Mouse (Mus musculus): ENCODE data around the gene Tfip11. TPM values are rescaled to one million over a fixed set of nuclear protein-coding genes. Genes with fewer than 3 reads are reported as not detected.

Gene Tfip11
- total and polyA plus RNA-seq, 2 experiments, result 7.7 to 19.1 TPM

- DNase-seq (ENCODE audit: extremely low read depth, low read depth, low spot score), result no peak
- Histone ChIP-seq H3K27me3 (ENCODE audit: control insufficient read depth, insufficient read depth, low read length) (no peaks in the 10 kb centered on the region), H3K4me1 (ENCODE audit: control insufficient read depth, insufficient read depth, low read length) (no peaks in the 10 kb centered on the region), H3K9ac (ENCODE audit: low read depth, low read length) (no peak overlapping the region), H3K36me3 (ENCODE audit: control insufficient read depth, insufficient read depth, low read length) (peaks cover 2% of the 10 kb centered on the region; the same call in 1 of the 2 replicates), H3K79me2 (ENCODE audit: control insufficient read depth, insufficient read depth, low read length) (no peaks in the 10 kb centered on the region), H3K4me3 (ENCODE audit: insufficient read depth, low read depth, low read length) (no peak overlapping the region), H3K27ac (replicated peaks; ENCODE audit: insufficient read depth, low read depth, low read length) (no peak overlapping the region)
- no peak for TF ChIP-seq CTCF (IDR thresholded peaks at IDR 0.05; ENCODE audit: low read depth, low read length)
- TF ChIP-seq POLR2A (IDR thresholded peaks at IDR 0.05; ENCODE audit: extremely low read depth, insufficient read depth, low read length), result no peak
- 79% methylated on average over 11 of the region's 11 CpGs for WGBS
Observed at GRCm38 (mm10) chr5:112381154-112381553, 55.0 kb downstream of the Tfip11 start.

GRCm38 (mm10) chr5:112382042-112382441, 55.9 kb downstream of the Tfip11 start:
- TF ChIP-seq POLR2A (IDR thresholded peaks at IDR 0.05; ENCODE audit: extremely low read depth, insufficient read depth, low read length), result no peak
- TF ChIP-seq CTCF (IDR thresholded peaks at IDR 0.05; ENCODE audit: low read depth, low read length), result no peak
- no peaks in the 10 kb centered on the region for H3K79me2 ChIP-seq (ENCODE audit: control insufficient read depth, insufficient read depth, low read length)
- no peak overlapping the region for H3K9ac ChIP-seq (ENCODE audit: low read depth, low read length)
- no peaks in the 10 kb centered on the region for H3K4me1 ChIP-seq (ENCODE audit: control insufficient read depth, insufficient read depth, low read length)
- H3K27ac ChIP-seq (replicated peaks; ENCODE audit: insufficient read depth, low read depth, low read length), result no peak overlapping the region
- DNase-seq (ENCODE audit: extremely low read depth, low read depth, low spot score), result no peak
- 76% methylated on average over 9 of the region's 9 CpGs for WGBS
- peaks cover 2% of the 10 kb centered on the region; the same call in 1 of the 2 replicates for H3K36me3 ChIP-seq (ENCODE audit: control insufficient read depth, insufficient read depth, low read length)
- no peak overlapping the region for H3K4me3 ChIP-seq (ENCODE audit: insufficient read depth, low read depth, low read length)
- H3K27me3 ChIP-seq (ENCODE audit: control insufficient read depth, insufficient read depth, low read length), result no peaks in the 10 kb centered on the region

- WGBS, result 55% methylated on average over 17 of the region's 17 CpGs
- no peak overlapping the region for H3K27ac ChIP-seq (replicated peaks; ENCODE audit: insufficient read depth, low read depth, low read length)
- H3K27me3 ChIP-seq (ENCODE audit: control insufficient read depth, insufficient read depth, low read length), result no peaks in the 10 kb centered on the region
- TF ChIP-seq POLR2A (IDR thresholded peaks at IDR 0.05; ENCODE audit: extremely low read depth, insufficient read depth, low read length) (no peak), CTCF (IDR thresholded peaks at IDR 0.05; ENCODE audit: low read depth, low read length) (no peak)
- H3K79me2 ChIP-seq (ENCODE audit: control insufficient read depth, insufficient read depth, low read length), result no peaks in the 10 kb centered on the region
- H3K4me3 ChIP-seq (ENCODE audit: insufficient read depth, low read depth, low read length), result no peak overlapping the region
- no peak for DNase-seq (ENCODE audit: extremely low read depth, low read depth, low spot score)
- H3K36me3 ChIP-seq (ENCODE audit: control insufficient read depth, insufficient read depth, low read length), result peaks cover 2% of the 10 kb centered on the region; the same call in 1 of the 2 replicates
- H3K9ac ChIP-seq (ENCODE audit: low read depth, low read length), result no peak overlapping the region
- no peaks in the 10 kb centered on the region for H3K4me1 ChIP-seq (ENCODE audit: control insufficient read depth, insufficient read depth, low read length)
Observed at GRCm38 (mm10) chr5:112382641-112383330, 56.6 kb downstream of the Tfip11 start.

GRCm38 (mm10) chr5:112384805-112385472, 58.8 kb downstream of the Tfip11 start:
- Histone ChIP-seq H3K4me1 (ENCODE audit: control insufficient read depth, insufficient read depth, low read length) (no peaks in the 10 kb centered on the region), H3K4me3 (ENCODE audit: insufficient read depth, low read depth, low read length) (no peak overlapping the region), H3K36me3 (ENCODE audit: control insufficient read depth, insufficient read depth, low read length) (no peaks in the 10 kb centered on the region), H3K9ac (ENCODE audit: low read depth, low read length) (no peak overlapping the region), H3K27me3 (ENCODE audit: control insufficient read depth, insufficient read depth, low read length) (no peaks in the 10 kb centered on the region), H3K79me2 (ENCODE audit: control insufficient read depth, insufficient read depth, low read length) (no peaks in the 10 kb centered on the region), H3K27ac (replicated peaks; ENCODE audit: insufficient read depth, low read depth, low read length) (no peak overlapping the region)
- 85% methylated on average over 13 of the region's 13 CpGs for WGBS
- no peak for DNase-seq (ENCODE audit: extremely low read depth, low read depth, low spot score)
- TF ChIP-seq CTCF (IDR thresholded peaks at IDR 0.05; ENCODE audit: low read depth, low read length), result no peak

GRCm38 (mm10) chr5:112385973-112386372, 59.8 kb downstream of the Tfip11 start:
- TF ChIP-seq POLR2A (IDR thresholded peaks at IDR 0.05; ENCODE audit: extremely low read depth, insufficient read depth, low read length) (no peak), CTCF (IDR thresholded peaks at IDR 0.05; ENCODE audit: low read depth, low read length) (no peak)
- H3K27ac ChIP-seq (replicated peaks; ENCODE audit: insufficient read depth, low read depth, low read length), result no peak overlapping the region
- H3K9ac ChIP-seq (ENCODE audit: low read depth, low read length), result no peak overlapping the region
- no peaks in the 10 kb centered on the region for H3K27me3 ChIP-seq (ENCODE audit: control insufficient read depth, insufficient read depth, low read length)
- 68% methylated on average over 2 of the region's 2 CpGs for WGBS
- H3K4me1 ChIP-seq (ENCODE audit: control insufficient read depth, insufficient read depth, low read length), result no peaks in the 10 kb centered on the region
- no peaks in the 10 kb centered on the region for H3K79me2 ChIP-seq (ENCODE audit: control insufficient read depth, insufficient read depth, low read length)
- H3K4me3 ChIP-seq (ENCODE audit: insufficient read depth, low read depth, low read length), result no peak overlapping the region
- DNase-seq (ENCODE audit: extremely low read depth, low read depth, low spot score), result no peak
- no peaks in the 10 kb centered on the region for H3K36me3 ChIP-seq (ENCODE audit: control insufficient read depth, insufficient read depth, low read length)

Other genes with a start within 250 kb of the Tfip11 start
- 0.27 and 0.37 TPM in 2 replicates for gene Cryba4, start 73.8 kb upstream of the Tfip11 start, total RNA-seq (2014; rRNA removed)
- 0.17 and 0.52 TPM in 2 replicates for gene Cryba4, start 73.8 kb upstream of the Tfip11 start, polyA plus RNA-seq (2012; rRNA removed)
- not detected in 2 replicates for gene Crybb1, start 70.5 kb upstream of the Tfip11 start, total RNA-seq (2014; rRNA removed)
- gene Crybb1, start 70.5 kb upstream of the Tfip11 start, polyA plus RNA-seq (2012; rRNA removed), result not detected in 2 replicates
- gene Tpst2, start 49.7 kb upstream of the Tfip11 start, total RNA-seq (2014; rRNA removed), result 27.7 and 38.9 TPM in 2 replicates
- gene Tpst2, start 49.7 kb upstream of the Tfip11 start, polyA plus RNA-seq (2012; rRNA removed), result 30.2 and 35.7 TPM in 2 replicates
- gene Srrd, start 16.7 kb downstream of the Tfip11 start, total RNA-seq (2014; rRNA removed), result 12.3 and 19.3 TPM in 2 replicates
- gene Srrd, start 16.7 kb downstream of the Tfip11 start, polyA plus RNA-seq (2012; rRNA removed), result 26.3 and 30.0 TPM in 2 replicates
- gene Hps4, start 16.7 kb downstream of the Tfip11 start, total RNA-seq (2014; rRNA removed), result 12.3 and 17.5 TPM in 2 replicates
- 19.0 and 30.9 TPM in 2 replicates for gene Hps4, start 16.7 kb downstream of the Tfip11 start, polyA plus RNA-seq (2012; rRNA removed)
- gene Gm6583, start 29.7 kb downstream of the Tfip11 start, total RNA-seq (2014; rRNA removed), result 0.09 TPM in 1 of 2 replicates, not detected in the other
- not detected in 2 replicates for gene Gm6583, start 29.7 kb downstream of the Tfip11 start, polyA plus RNA-seq (2012; rRNA removed)
- gene Asphd2, start 68.5 kb downstream of the Tfip11 start, total RNA-seq (2014; rRNA removed), result 0.07 TPM in 1 of 2 replicates, not detected in the other
- gene Asphd2, start 68.5 kb downstream of the Tfip11 start, polyA plus RNA-seq (2012; rRNA removed), result 0.10 TPM in 1 of 2 replicates, not detected in the other
- gene Gm6588, start 123.1 kb downstream of the Tfip11 start, total RNA-seq (2014; rRNA removed), result not detected in 2 replicates
- not detected in 2 replicates for gene Gm6588, start 123.1 kb downstream of the Tfip11 start, polyA plus RNA-seq (2012; rRNA removed)